Mouse (Mus musculus) C2C12 (cell line): Measurements from ENCODE around the gene Gfod1.

Experiments
- CEBPB ChIP-seq: IDR thresholded peaks from one replicate; pipeline ENCODE4 v1.6.1; 2011; ENCODE audit warnings: low read depth, mild to moderate bottlenecking, control low read depth, moderate library complexity
- CTCF ChIP-seq: IDR thresholded peaks from one replicate; pipeline ENCODE4 v1.5.1; 2011; ENCODE audit not compliant: control insufficient read depth, insufficient read depth, insufficient read length
- MAX ChIP-seq: IDR thresholded peaks from one replicate; pipeline ENCODE4 v1.6.1; 2011; ENCODE audit warnings: mild to moderate bottlenecking, control low read depth

- TF ChIP-seq CTCF (no peak), MAX (peak; percentile 94), CEBPB (no peak)
Measured at GRCm38 (mm10) chr13:43171020-43171710, 132.8 kb downstream of the Gfod1 start, which contains the start of gene Tbc1d7.
